Mouse (Mus musculus) spleen, adult 2 months (tissue): ENCODE results near the gene Lypla2. TPM values are rescaled to one million over a fixed set of nuclear protein-coding genes. Genes with fewer than 3 reads are reported as not detected.

ENCODE experiments used
- DNase-seq, 2 experiments: peaks; one replicate each; pipeline versions ENCODE4 v3.0.0 to v3.0.0-alpha.2; 2012 to 2021; ENCODE audit warnings: low spot score in 2 of 2, low read depth in 1 of 2
- H3K27ac ChIP-seq: fragments of 200-500 bp; 2 replicates; pipeline ENCODE4 v1.5.1; 2012; ENCODE audit warnings: low read length, inconsistent platforms; ENCODE audit not compliant: insufficient read depth
- H3K27me3 ChIP-seq: fragments of 200-500 bp; 2 replicates; pipeline ENCODE4 v1.6.1; 2012; ENCODE audit warnings: mild to moderate bottlenecking, moderate library complexity, low read length, inconsistent platforms; ENCODE audit not compliant: control insufficient read depth, insufficient read depth
- H3K36me3 ChIP-seq: fragments of 200-500 bp; 2 replicates; pipeline ENCODE4 v1.6.1; 2012; ENCODE audit warnings: mild to moderate bottlenecking, low read length, inconsistent platforms; ENCODE audit not compliant: control insufficient read depth, insufficient read depth
- H3K4me1 ChIP-seq: fragments of 200-500 bp; 2 replicates; pipeline ENCODE4 v1.6.1; 2011; ENCODE audit warnings: inconsistent platforms; ENCODE audit not compliant: control insufficient read depth, insufficient read depth, insufficient read length
- H3K4me3 ChIP-seq: fragments of 200-500 bp; 2 replicates; pipeline ENCODE4 v1.5.1; 2011; ENCODE audit warnings: mild to moderate bottlenecking, inconsistent platforms; ENCODE audit not compliant: insufficient read depth, insufficient read length; ENCODE audit errors: extremely low read depth
- CTCF ChIP-seq: fragments of 200-500 bp; IDR thresholded peaks from 2 replicates; pipeline ENCODE4 v1.5.1; 2011; ENCODE audit warnings: mild to moderate bottlenecking, inconsistent platforms; ENCODE audit not compliant: insufficient read depth, insufficient read length, insufficient replicate concordance; ENCODE audit errors: extremely low read depth
- POLR2A ChIP-seq: fragments of 200-500 bp; IDR thresholded peaks from 2 replicates; pipeline ENCODE4 v1.6.1; 2011; ENCODE audit warnings: low read depth, low read length, inconsistent platforms
- WGBS: fragments of 180-500 bp; shearing (Covaris S2); methylation state at CpG from one replicate; pipeline ENCODE4 v1.1.7; 2018; 5-methylcytosine and 5-hydroxymethylcytosine counted together
- polyA plus RNA-seq: library from polyadenylated mRNA; depleted of rRNA; stranded (reverse); fragments of >200 nt; gene quantifications from 2 replicates; pipeline ENCODE4 v1.2.3, GENCODE M21; 2012

Gene Lypla2
- polyA plus RNA-seq, 1 experiment = 115 TPM

DNA sequence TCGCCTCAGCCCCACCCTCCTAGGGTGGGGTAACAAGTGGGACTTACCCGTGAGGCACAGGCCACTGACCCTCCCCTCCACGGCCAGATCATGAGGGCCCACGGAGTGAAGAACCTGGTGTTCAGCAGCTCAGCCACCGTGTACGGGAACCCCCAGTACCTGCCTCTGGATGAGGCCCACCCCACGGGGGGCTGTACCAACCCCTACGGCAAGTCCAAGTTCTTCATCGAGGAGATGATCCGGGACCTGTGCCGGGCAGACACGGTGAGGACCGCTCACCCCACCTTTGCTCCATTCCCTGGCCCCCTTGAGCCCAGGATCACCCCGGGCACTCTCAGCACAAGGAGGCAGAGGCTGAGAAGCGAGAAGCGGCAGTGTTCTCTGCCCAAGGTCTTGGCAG lies 6.1 kb downstream of the Lypla2 start:
- 95% methylated on average over 16 of the region's 16 CpGs for WGBS
- Histone ChIP-seq H3K4me1 (peaks cover 8% of the 10 kb centered on the region; the same call in 1 of the 2 replicates), H3K36me3 (peaks cover 31% of the 10 kb centered on the region), H3K27ac (no peak overlapping the region), H3K27me3 (no peaks in the 10 kb centered on the region), H3K4me3 (no peak overlapping the region)
- no peak for DNase-seq
- TF ChIP-seq POLR2A (no peak), CTCF (no peak)

DNA sequence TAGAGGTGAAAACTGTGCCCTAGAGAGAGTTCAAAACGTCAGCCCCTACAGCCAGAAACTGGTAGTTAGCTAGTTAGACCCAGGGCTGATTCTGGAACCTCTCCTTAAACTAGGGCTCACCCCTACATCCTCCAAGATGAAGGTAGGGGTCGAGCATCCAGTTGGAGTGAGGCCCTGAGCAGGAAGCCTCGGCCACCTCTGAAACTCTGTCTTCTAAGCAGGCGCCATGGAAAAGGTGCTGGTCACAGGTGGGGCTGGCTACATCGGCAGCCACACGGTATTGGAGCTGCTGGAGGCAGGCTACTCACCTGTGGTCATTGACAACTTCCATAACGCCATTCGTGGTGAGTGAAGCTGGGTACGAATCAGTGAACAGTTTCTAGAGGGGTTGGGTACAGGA lies 7.3 kb downstream of the Lypla2 start:
- no peaks in the 10 kb centered on the region for H3K27me3 ChIP-seq
- TF ChIP-seq CTCF = no peak
- no peak for TF ChIP-seq POLR2A
- H3K4me3 ChIP-seq = no peak overlapping the region
- H3K36me3 ChIP-seq = peaks cover 31% of the 10 kb centered on the region
- peaks cover 8% of the 10 kb centered on the region; the same call in 1 of the 2 replicates for H3K4me1 ChIP-seq
- 84% methylated on average over 9 of the region's 9 CpGs for WGBS
- no peak for DNase-seq
- H3K27ac ChIP-seq = no peak overlapping the region

DNA sequence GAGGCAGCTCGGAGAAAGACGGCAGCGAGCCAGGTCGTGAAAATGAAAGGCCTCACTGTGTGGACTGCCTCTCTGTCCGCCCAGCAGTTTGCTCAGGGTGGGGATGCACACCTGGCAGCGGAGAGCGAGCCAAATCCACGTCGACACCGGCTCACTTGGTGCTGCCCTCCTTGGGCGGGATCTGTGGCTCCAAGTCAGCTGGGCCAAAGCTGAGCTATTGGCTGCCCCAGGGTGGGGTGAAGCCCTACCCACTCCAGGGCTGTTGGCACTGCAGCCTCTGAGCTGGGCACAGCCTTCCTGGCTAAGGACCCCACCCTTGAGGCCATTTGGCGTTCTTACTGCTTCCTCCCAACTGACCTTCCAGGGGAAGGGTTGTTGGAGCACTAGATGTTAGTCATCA lies 8.0 kb downstream of the Lypla2 start:
- Histone ChIP-seq H3K27ac (no peak overlapping the region), H3K4me3 (peak overlapping the region; percentile 70; the same call in 1 of the 2 replicates), H3K27me3 (no peaks in the 10 kb centered on the region), H3K36me3 (peaks cover 25% of the 10 kb centered on the region), H3K4me1 (peaks cover 8% of the 10 kb centered on the region; the same call in 1 of the 2 replicates)
- DNase-seq = no peak
- 3% methylated on average over 12 of the region's 12 CpGs for WGBS
- TF ChIP-seq CTCF (no peak), POLR2A (no peak)

DNA sequence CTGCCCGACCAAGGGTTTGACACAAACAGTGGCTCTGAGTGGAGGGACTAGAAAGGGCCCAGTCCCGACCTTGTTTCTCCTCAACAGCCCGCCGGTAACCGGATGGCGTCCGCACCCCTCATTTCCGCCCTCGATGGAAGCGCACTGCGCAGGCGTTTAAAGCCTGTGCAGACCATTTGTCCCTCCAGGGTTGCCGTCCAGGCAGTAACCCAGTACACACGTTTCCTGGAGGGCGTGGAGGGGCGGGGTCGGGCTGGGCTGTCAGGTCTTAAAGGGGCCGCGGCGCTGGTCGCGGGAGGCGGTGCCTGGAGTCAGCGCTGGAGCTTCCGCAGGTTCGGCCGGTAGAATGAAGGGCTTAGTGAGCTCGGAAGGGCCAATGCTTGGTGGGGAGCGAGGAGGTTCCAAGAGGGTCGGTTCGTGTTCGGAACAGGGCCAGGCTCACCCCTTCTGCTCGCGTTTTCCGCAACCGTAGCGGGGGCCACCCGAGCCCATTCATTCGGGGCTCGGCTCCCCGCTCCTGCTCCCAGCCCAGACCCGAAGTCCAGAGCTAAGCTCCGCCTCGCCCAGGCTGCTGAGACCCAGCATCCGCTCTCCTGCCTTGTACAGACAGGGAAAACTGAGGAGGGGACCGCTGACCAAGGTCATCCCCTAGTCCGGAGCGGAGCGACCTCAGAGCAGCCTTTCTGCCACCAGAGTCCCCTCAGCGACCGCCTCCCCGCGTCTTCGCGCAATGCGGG lies 8.8 kb downstream of the Lypla2 start, which contains the start of gene Gale:
TSS of gene Gale (plus strand) at position 271 of the 737 bp plus-strand sequence.
- peaks cover 23% of the 10 kb centered on the region for H3K36me3 ChIP-seq
- H3K4me3 ChIP-seq = peak within 1 kb of the TSS; percentile 72
- under 1% methylated on average over 56 of the region's 56 CpGs for WGBS
- H3K27ac ChIP-seq = peak within 1 kb of the TSS; percentile 94
- H3K4me1 ChIP-seq = peaks cover 8% of the 10 kb centered on the region; the same call in 1 of the 2 replicates
- TF ChIP-seq CTCF (no peak), POLR2A (peak; percentile 95)
- DNase-seq = peak; percentile 95 to 97
- H3K27me3 ChIP-seq = no peaks in the 10 kb centered on the region

DNA sequence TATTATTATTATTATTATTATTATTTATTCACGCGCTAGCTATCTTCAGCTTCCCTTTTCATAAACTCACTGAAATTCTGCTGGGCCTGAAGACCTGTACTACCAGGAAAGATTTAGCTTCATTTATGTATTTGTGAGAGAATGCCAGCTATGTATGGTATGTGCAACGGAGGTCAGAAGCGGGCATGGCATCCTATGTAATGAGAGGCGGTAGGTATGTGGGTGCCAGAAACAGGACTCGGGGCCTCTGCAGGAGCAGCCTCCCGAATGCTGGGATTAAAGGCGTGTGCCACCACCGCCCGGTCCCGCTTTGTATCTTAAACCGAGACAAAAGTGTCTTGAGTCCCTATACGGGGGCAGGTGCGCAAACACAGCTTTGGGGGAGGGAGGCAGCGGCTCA lies 9.5 kb downstream of the Lypla2 start:
- Histone ChIP-seq H3K4me1 (peaks cover 8% of the 10 kb centered on the region; the same call in 1 of the 2 replicates), H3K27ac (peak overlapping the region; percentile 94), H3K4me3 (peak overlapping the region; percentile 72), H3K36me3 (peaks cover 23% of the 10 kb centered on the region), H3K27me3 (no peaks in the 10 kb centered on the region)
- DNase-seq = no peak
- TF ChIP-seq POLR2A (no peak), CTCF (no peak)
- WGBS = 9% methylated on average over 15 of the region's 15 CpGs

DNA sequence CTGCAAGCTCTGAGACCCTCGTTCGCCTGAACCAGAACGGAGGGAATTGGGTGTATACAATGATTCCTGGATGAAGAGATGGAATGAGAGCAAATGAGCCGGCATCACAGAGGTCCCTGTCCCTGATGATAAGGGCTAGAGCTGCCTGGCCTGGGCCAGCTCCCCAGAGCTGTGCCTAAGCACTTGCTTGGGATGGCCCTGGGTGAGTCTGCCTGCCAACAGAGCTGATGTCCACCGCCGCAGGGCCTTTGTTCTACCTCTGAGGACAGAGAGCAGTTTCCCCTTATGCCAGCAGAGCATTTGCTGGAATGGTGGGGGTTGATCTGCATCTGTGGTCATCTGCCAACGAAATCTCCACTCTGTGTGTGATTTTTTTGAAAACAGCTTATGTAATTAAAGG lies 10.2 kb downstream of the Lypla2 start:
- WGBS = 93% methylated on average over 7 of the region's 7 CpGs
- no peak for TF ChIP-seq POLR2A
- no peak for TF ChIP-seq CTCF
- DNase-seq = no peak

DNA sequence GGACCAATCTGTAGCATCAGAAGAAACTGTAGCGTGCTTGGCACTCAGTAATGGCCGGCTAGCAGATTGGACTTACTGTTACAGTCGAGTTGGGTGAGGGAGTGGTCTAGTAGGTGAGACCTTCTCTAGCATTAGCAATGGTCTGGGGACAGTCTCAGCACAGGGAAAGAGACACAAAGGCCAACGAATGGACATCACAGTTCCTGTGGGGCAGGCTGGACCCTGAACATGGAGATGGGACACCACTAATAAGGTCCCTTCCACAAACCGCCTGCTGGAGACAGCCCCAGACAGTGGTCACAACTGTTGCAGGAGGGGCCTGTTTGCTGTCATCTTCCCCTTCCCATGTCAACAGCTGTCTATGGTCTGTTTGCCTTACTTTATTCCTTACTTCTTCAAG lies 10.7 kb downstream of the Lypla2 start:
- Histone ChIP-seq H3K27me3 (no peaks in the 10 kb centered on the region), H3K36me3 (peaks cover 20% of the 10 kb centered on the region), H3K4me3 (no peak overlapping the region), H3K4me1 (peaks cover 8% of the 10 kb centered on the region; the same call in 1 of the 2 replicates), H3K27ac (no peak overlapping the region)
- 92% methylated on average over 5 of the region's 5 CpGs for WGBS
- no peak for TF ChIP-seq CTCF
- no peak for TF ChIP-seq POLR2A
- no peak for DNase-seq

More for the DNA sequence above, 10.2 kb downstream of the Lypla2 start:
- Histone ChIP-seq H3K4me3 (no peak overlapping the region), H3K27me3 (no peaks in the 10 kb centered on the region), H3K27ac (no peak overlapping the region), H3K4me1 (peaks cover 8% of the 10 kb centered on the region; the same call in 1 of the 2 replicates), H3K36me3 (peaks cover 21% of the 10 kb centered on the region)
